Mouse (Mus musculus): ENCODE measurements around the gene Hp1bp3. TPM values are rescaled to one million over a fixed set of nuclear protein-coding genes. Genes with fewer than 3 reads are reported as not detected.

Gene Hp1bp3
- total and polyA plus RNA-seq, 3 experiments = 61.9 to 78.2 (median 66.9) TPM

GRCm38 (mm10) chr4:138259482-138259881 is 43.4 kb downstream of the Hp1bp3 start:
- Histone ChIP-seq H3K27me3 (replicated peaks) (peaks cover 20% of the 10 kb centered on the region), H3K9ac (ENCODE audit: insufficient read depth, low read depth) (no peak overlapping the region), H3K9me3 (replicated peaks; ENCODE audit: low read length) (no peaks in the 10 kb centered on the region), H3K4me1 (ENCODE audit: control insufficient read depth in 1 of 2, insufficient read depth in 2 of 2) (no peaks in the 10 kb centered on the region; a peak in 1 of 4 replicates), H3K27ac (ENCODE audit: insufficient read depth, low read depth) (no peak overlapping the region), H3K4me3 (replicated peaks in 1 of 3; ENCODE audit: low read depth in 2 of 3, low read length in 2 of 3, poor library complexity in 1 of 3) (no peak overlapping the region), H3K36me3 (replicated peaks in 1 of 2; ENCODE audit: control insufficient read depth in 1 of 2, insufficient read depth in 1 of 2, low read length in 1 of 2) (peaks cover 5 to 57% of the 10 kb centered on the region in 2 experiments), H3K79me2 (replicated peaks; ENCODE audit: control insufficient read depth, extremely low read depth, insufficient read depth, poor library complexity, severe bottlenecking) (no peaks in the 10 kb centered on the region), H3K4me2 (ENCODE audit: insufficient read depth, low read depth, poor library complexity, severe bottlenecking) (no peak overlapping the region)
- TF ChIP-seq TCF12 (IDR thresholded peaks at IDR 0.05; ENCODE audit: low read depth, low read length) (no peak), NRF1 (IDR thresholded peaks at IDR 0.05; ENCODE audit: low read depth, low read length) (no peak), MEF2A (IDR thresholded peaks at IDR 0.05; ENCODE audit: borderline replicate concordance, low read depth, low read length) (no peak), POLR2A (IDR thresholded peaks at IDR 0.05; ENCODE audit: low read depth, low read length) (no peak)
- DNase-seq (ENCODE audit: extremely low read depth) = no peak
- dilution Hi-C loops (cut with MboI; ENCODE audit: extremely low pct_ligation_motif_present, extremely low pct_unique_long_range_greater_than_20kb, low sequenced_read_pairs) (no loop called here), in situ Hi-C loops (cut with MboI; ENCODE audit: low pct_ligation_motif_present, low pct_unique_long_range_greater_than_20kb, low sequenced_read_pairs) (no loop called here)

DNA sequence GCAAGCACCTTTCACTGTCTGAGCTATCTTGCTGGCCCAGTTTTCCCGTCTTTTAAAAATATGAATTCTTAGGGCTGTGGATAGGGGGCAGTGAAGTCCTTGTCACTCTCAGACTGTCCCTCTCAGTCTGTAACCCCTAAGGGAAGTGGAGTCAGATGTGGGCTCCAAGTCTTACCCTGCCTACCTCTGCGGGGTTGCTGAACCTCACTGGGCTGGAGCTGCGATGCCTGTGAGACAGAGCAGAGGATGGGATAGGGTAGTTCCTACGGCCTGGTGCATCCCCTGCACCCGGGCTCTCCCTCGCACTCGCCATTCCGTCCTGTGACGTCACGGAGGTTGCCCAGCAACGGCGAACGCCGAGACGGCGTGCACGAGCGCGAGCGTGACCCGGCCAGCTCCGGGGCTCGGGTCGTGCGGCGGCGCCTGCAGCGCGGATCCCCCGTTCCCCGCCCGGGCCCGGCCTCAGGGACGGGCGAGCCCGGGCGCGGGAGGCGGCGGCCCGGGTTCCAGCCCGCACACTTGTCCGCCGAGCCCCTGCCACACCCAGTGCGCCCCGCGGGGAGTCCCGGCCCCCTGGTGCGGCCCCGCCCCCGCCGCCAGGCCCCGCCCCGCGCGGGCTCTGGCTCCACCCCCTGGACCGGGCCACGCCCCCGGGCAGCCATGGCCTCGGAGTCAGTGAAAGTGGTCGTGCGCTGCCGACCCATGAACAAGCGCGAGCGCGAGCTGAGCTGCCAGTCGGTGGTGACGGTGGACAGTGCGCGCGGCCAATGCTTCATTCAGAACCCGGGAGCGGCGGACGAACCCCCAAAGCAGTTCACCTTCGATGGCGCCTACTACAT is 46.0 kb downstream of the Hp1bp3 start:
- Histone ChIP-seq H3K4me2 (ENCODE audit: insufficient read depth, low read depth, poor library complexity, severe bottlenecking) (peak overlapping the region; percentile 82), H3K4me3 (replicated peaks in 1 of 3; ENCODE audit: low read depth in 2 of 3, low read length in 2 of 3, poor library complexity in 1 of 3) (peak overlapping the region; percentile 34 to 54 (median 49)), H3K27me3 (replicated peaks) (peaks cover 27% of the 10 kb centered on the region), H3K4me1 (ENCODE audit: control insufficient read depth in 1 of 2, insufficient read depth in 2 of 2) (no peaks in the 10 kb centered on the region; a peak in 1 of 4 replicates), H3K79me2 (replicated peaks; ENCODE audit: control insufficient read depth, extremely low read depth, insufficient read depth, poor library complexity, severe bottlenecking) (no peaks in the 10 kb centered on the region), H3K36me3 (replicated peaks in 1 of 2; ENCODE audit: control insufficient read depth in 1 of 2, insufficient read depth in 1 of 2, low read length in 1 of 2) (peaks cover 5 to 33% of the 10 kb centered on the region in 2 experiments), H3K27ac (ENCODE audit: insufficient read depth, low read depth) (no peak overlapping the region), H3K9me3 (replicated peaks; ENCODE audit: low read length) (peaks cover 3% of the 10 kb centered on the region), H3K9ac (ENCODE audit: insufficient read depth, low read depth) (no peak overlapping the region)
- TF ChIP-seq GABPA (IDR thresholded peaks at IDR 0.05; ENCODE audit: insufficient replicate concordance, low read depth, low read length) (no peak), RAD21 (IDR thresholded peaks at IDR 0.05; ENCODE audit: low read depth, low read length) (peak; percentile 10), CTCF (conservative IDR thresholded peaks at IDR 0.05 in 1 of 2, IDR thresholded peaks at IDR 0.05 in 1 of 2; ENCODE audit: low read depth in 2 of 2, low read length in 2 of 2) (peak in 1 of 2 experiments; percentile 49; a peak in 2 of 4 replicates), TCF12 (IDR thresholded peaks at IDR 0.05; ENCODE audit: low read depth, low read length) (peak; percentile 9; the same call in 1 of the 2 replicates), JUND (conservative IDR thresholded peaks at IDR 0.05; ENCODE audit: low read depth, low read length) (no peak), ZNF384 (IDR thresholded peaks at IDR 0.05; ENCODE audit: low read depth, low read length) (no peak), IRF4 (IDR thresholded peaks at IDR 0.05; ENCODE audit: low read depth, low read length) (no peak), ETS1 (conservative IDR thresholded peaks at IDR 0.05; ENCODE audit: low read depth, low read length) (no peak), MAZ (IDR thresholded peaks at IDR 0.05; ENCODE audit: low read depth, low read length) (no peak), E2F4 (IDR thresholded peaks at IDR 0.05; ENCODE audit: insufficient replicate concordance, low read depth, low read length) (no peak), SIN3A (IDR thresholded peaks at IDR 0.05; ENCODE audit: low read length) (peak; percentile 67), BHLHE40 (IDR thresholded peaks at IDR 0.05; ENCODE audit: low read depth, low read length) (peak; percentile 80), ZC3H11A (IDR thresholded peaks at IDR 0.05; ENCODE audit: low read depth, low read length) (no peak), JUN (IDR thresholded peaks at IDR 0.05; ENCODE audit: insufficient read depth, low read depth, low read length) (no peak), MAX (IDR thresholded peaks at IDR 0.05; ENCODE audit: low read length) (peak; percentile 16; the same call in 1 of the 2 replicates), MYC (IDR thresholded peaks at IDR 0.05; ENCODE audit: low read depth, low read length) (no peak), ELF1 (IDR thresholded peaks at IDR 0.05; ENCODE audit: low read depth, low read length) (no peak), KAT2A (IDR thresholded peaks at IDR 0.05; ENCODE audit: insufficient replicate concordance, low read length) (no peak), MXI1 (IDR thresholded peaks at IDR 0.05; ENCODE audit: low read depth, low read length) (peak; percentile 97), TBP (conservative IDR thresholded peaks at IDR 0.05; ENCODE audit: low read depth, low read length) (no peak), USF2 (conservative IDR thresholded peaks at IDR 0.05; ENCODE audit: low read depth, low read length) (no peak), USF1 (IDR thresholded peaks at IDR 0.05; ENCODE audit: low read depth, low read length) (no peak), SMC3 (IDR thresholded peaks at IDR 0.05; ENCODE audit: low read depth, low read length) (no peak), POLR2AphosphoS2 (IDR thresholded peaks at IDR 0.05; ENCODE audit: low read depth, low read length) (no peak), MEF2A (IDR thresholded peaks at IDR 0.05; ENCODE audit: borderline replicate concordance, low read depth, low read length) (no peak), EP300 (IDR thresholded peaks at IDR 0.05; ENCODE audit: low read length) (no peak), CHD2 (IDR thresholded peaks at IDR 0.05; ENCODE audit: low read length) (no peak)
- DNase-seq (ENCODE audit: extremely low read depth) = peak; percentile 63
- in situ Hi-C loops (cut with MboI; ENCODE audit: low pct_ligation_motif_present, low pct_unique_long_range_greater_than_20kb, low sequenced_read_pairs) = no loop called here
- dilution Hi-C loops (cut with MboI; ENCODE audit: extremely low pct_ligation_motif_present, extremely low pct_unique_long_range_greater_than_20kb, low sequenced_read_pairs) = no loop called here
